ENCODE assay signal across 8 mouse cellular contexts in genomic region chr15:27315964-27316745, GRCm38 (mm10).
DNase-seq lines count a peak whose midpoint lies in the region; ATAC-seq and TF ChIP-seq lines count a peak whose summit lies in the region.

No protein-coding gene starts in this region.

- no peak overlapping the region for H3K4me3 ChIP-seq in heart, embryonic 12.5 days
- H3K4me3 ChIP-seq in hindbrain, postnatal 0 days (ENCODE audit: low read length) = no peak overlapping the region

- peak; percentile 68 for TF ChIP-seq CTCF in hindbrain, postnatal 0 days (IDR thresholded peaks at IDR 0.05; ENCODE audit: low read depth)

- H3K36me3 ChIP-seq in heart, embryonic 12.5 days = no peaks in the 10 kb centered on the region
- no peaks in the 10 kb centered on the region for H3K36me3 ChIP-seq in hindbrain, postnatal 0 days (ENCODE audit: insufficient read depth, low read length)

- H3K9ac ChIP-seq in heart, embryonic 12.5 days = no peak overlapping the region
- H3K9ac ChIP-seq in hindbrain, postnatal 0 days (replicated peaks; ENCODE audit: low read length) = no peak overlapping the region

- ATAC-seq in heart, embryonic 12.5 days (ENCODE audit: insufficient number of reproducible peaks, low FRiP score) = no peak
- ATAC-seq in hindbrain, postnatal 0 days = peak; percentile 58; the same call in 1 of the 2 replicates

- H3K27ac ChIP-seq in heart, embryonic 12.5 days (ENCODE audit: poor library complexity, severe bottlenecking) = no peak overlapping the region
- no peak overlapping the region for H3K27ac ChIP-seq in hindbrain, postnatal 0 days

- peak; percentile 4 for DNase-seq in heart, adult 8-10 months (ENCODE audit: low spot score)
- peak; percentile 41 for DNase-seq in A20 (ENCODE audit: low read depth, low spot score)
- peak; percentile 55 for DNase-seq in brain, adult 2 months (ENCODE audit: low read depth, low spot score)
- peak; percentile 84 for DNase-seq in hindbrain, postnatal 0 days (ENCODE audit: low spot score)
- DNase-seq in urinary bladder, adult 18-20 months (ENCODE audit: low spot score in 2 of 2) = no peak
- DNase-seq in kidney, postnatal 10 days = no peak
- no peak for DNase-seq in layer of hippocampus, postnatal 25 days (ENCODE audit: extremely low spot score in 1 of 2, low spot score in 1 of 2)

- H3K4me1 ChIP-seq in heart, embryonic 12.5 days (replicated peaks) = no peaks in the 10 kb centered on the region
- no peaks in the 10 kb centered on the region for H3K4me1 ChIP-seq in hindbrain, postnatal 0 days (ENCODE audit: insufficient read depth, low read length)

- H3K4me2 ChIP-seq in heart, embryonic 12.5 days = no peak overlapping the region
- no peak overlapping the region for H3K4me2 ChIP-seq in hindbrain, postnatal 0 days (ENCODE audit: low read depth, low read length)

- H3K27me3 ChIP-seq in heart, embryonic 12.5 days (replicated peaks) = no peaks in the 10 kb centered on the region
- no peaks in the 10 kb centered on the region for H3K27me3 ChIP-seq in hindbrain, postnatal 0 days (ENCODE audit: insufficient read depth, low read length)

- no peaks in the 10 kb centered on the region for H3K9me3 ChIP-seq in heart, embryonic 12.5 days (replicated peaks)
- no peaks in the 10 kb centered on the region for H3K9me3 ChIP-seq in hindbrain, postnatal 0 days (ENCODE audit: low read length)

- WGBS in heart, embryonic 12.5 days = 51% methylated on average over 4 of the region's 4 CpGs
- 48% methylated on average over 4 of the region's 4 CpGs for WGBS in hindbrain, postnatal 0 days

Comparison
In these comparisons a context has a peak if more than half of its experiments do, and no peak if none do; other contexts are left out.
1. DNase-seq: peak in heart, adult 8-10 months (single experiment), A20 (single experiment), brain, adult 2 months (single experiment) and hindbrain, postnatal 0 days (single experiment); none in urinary bladder, adult 18-20 months (0 of 2), kidney, postnatal 10 days (single experiment) and layer of hippocampus, postnatal 25 days (0 of 2).